Mouse (Mus musculus) frontal cortex, postnatal 36 days (tissue): ENCODE results near the gene Tgfb1.
"Not testable (repeated sequence)": the region's sequence is repeated elsewhere in the genome, so short reads cannot be mapped to it uniquely, and the experiment has no call there.

Source experiments
- DNase-seq, 2 experiments: peaks; one replicate each; pipeline ENCODE4 v3.0.0; 2022; ENCODE audit warnings: low spot score in 2 of 2

Tgfb1 gene

GRCm38 (mm10) chr7:25705801-25706251 lies 19.0 kb downstream of the Tgfb1 start:
- DNase-seq, result peak in 1 of 2 experiments; percentile 64

- no peak for DNase-seq
Measured at GRCm38 (mm10) chr7:25706578-25707170, 19.9 kb downstream of the Tgfb1 start.

GRCm38 (mm10) chr7:25707581-25708292 lies 20.9 kb downstream of the Tgfb1 start:
- DNase-seq, result no peak

GRCm38 (mm10) chr7:25709961-25710360 lies 23.2 kb downstream of the Tgfb1 start:
- DNase-seq, result no peak

- DNase-seq, result peak in 1 of 2 experiments; percentile 47
Measured at GRCm38 (mm10) chr7:25710519-25711130, 23.8 kb downstream of the Tgfb1 start.

GRCm38 (mm10) chr7:25711165-25711564 lies 24.4 kb downstream of the Tgfb1 start:
- no peak for DNase-seq

GRCm38 (mm10) chr7:25711731-25712197 lies 25.0 kb downstream of the Tgfb1 start:
- no peak for DNase-seq

GRCm38 (mm10) chr7:25712801-25713200 lies 26.0 kb downstream of the Tgfb1 start:
- no peak for DNase-seq

- DNase-seq, result no peak
Measured at GRCm38 (mm10) chr7:25714581-25714980, 27.8 kb downstream of the Tgfb1 start.

- DNase-seq, result no peak
Measured at GRCm38 (mm10) chr7:25715731-25716271, 29.0 kb downstream of the Tgfb1 start.

- no peak for DNase-seq
Measured at GRCm38 (mm10) chr7:25717478-25717877, 30.7 kb downstream of the Tgfb1 start.

GRCm38 (mm10) chr7:25718788-25719417 lies 32.1 kb downstream of the Tgfb1 start, which contains the start of gene Ccdc97:
TSS of gene Ccdc97 (minus strand) at chr7:25719088.
- DNase-seq, result peak; percentile 95 to 97

- DNase-seq, result peak; percentile 78 to 83
Measured at GRCm38 (mm10) chr7:25719761-25720610, 33.2 kb downstream of the Tgfb1 start.

GRCm38 (mm10) chr7:25720760-25721159 lies 34.0 kb downstream of the Tgfb1 start:
- DNase-seq, result no peak

GRCm38 (mm10) chr7:25721776-25722175 lies 35.0 kb downstream of the Tgfb1 start:
- not testable (repeated sequence) for DNase-seq

- no peak for DNase-seq
Measured at GRCm38 (mm10) chr7:25725886-25726285, 39.1 kb downstream of the Tgfb1 start.

GRCm38 (mm10) chr7:25727800-25728199 lies 41.0 kb downstream of the Tgfb1 start:
- no peak for DNase-seq

GRCm38 (mm10) chr7:25729396-25729795 lies 42.6 kb downstream of the Tgfb1 start:
- no peak for DNase-seq

- DNase-seq, result no peak
Measured at GRCm38 (mm10) chr7:25729862-25730261, 43.1 kb downstream of the Tgfb1 start.

- no peak for DNase-seq
Measured at GRCm38 (mm10) chr7:25731294-25732055, 44.7 kb downstream of the Tgfb1 start.
